12 mouse cellular contexts compared by ENCODE assay signal in the genomic region with DNA sequence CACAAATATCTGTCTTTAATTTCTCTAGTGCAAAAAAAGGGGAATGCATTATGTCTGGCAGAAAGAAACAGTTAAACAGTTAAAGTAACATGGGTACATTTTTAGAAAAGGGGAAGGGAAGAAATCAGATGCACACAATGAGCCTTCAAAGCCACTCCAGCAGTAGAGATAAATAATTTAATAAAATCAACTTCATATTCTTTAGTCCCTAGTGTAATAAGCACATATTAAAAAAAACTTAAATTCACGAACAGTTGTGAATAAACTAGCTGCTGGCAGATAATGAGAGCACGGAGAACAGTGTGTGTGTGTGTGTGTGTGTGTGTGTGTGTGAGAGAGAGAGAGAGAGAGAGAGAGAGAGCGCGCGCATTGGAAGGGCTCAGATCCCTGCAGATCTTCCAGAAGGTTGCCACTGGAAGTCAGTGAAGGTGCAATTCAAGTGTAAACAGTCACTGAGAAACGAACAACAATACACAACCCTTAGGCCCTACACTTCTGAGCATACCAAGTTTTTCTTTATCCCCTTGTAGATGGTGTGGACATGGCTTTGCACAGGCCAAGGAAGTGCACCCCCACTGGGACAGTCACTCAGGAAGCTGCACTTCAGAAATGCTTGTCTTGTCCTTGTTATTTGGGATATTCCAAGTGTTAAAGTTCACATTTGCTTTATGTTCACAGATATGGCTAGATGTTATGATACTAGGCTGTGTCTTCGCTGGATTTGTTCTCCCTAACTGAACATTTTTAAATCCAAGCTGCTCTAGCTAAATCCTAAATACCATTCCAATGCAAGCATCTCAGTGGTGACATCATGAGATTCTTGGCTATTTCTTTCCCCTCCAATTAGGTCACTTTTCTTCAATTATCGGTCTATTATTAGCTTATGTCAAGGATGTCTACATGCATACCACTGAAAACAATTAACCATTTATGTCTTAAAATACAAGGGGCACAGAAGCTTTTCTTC. TPM values are rescaled to one million over a fixed set of nuclear protein-coding genes. Genes with fewer than 3 reads are reported as not detected.
A peak's percentile ranks its signal among the peaks of the same experiment; 100 is the strongest.
DNase-seq lines count a peak whose midpoint lies in the region; ATAC-seq lines count a peak whose summit lies in the region.
"Had no signal": no experiment of that assay in that cellular context is flagged by ENCODE, and none has a peak within 500 bp of the region (broad histone marks: within the 10 kb centered on the region; RNA-seq: fewer than 3 reads in every experiment).

No protein-coding gene starts in this region.

- no peaks in the 10 kb centered on the region for H3K9me3 ChIP-seq in limb, embryonic 11.5 days (ENCODE audit: control insufficient read depth, low read length)
- H3K9me3 ChIP-seq in limb, embryonic 10.5 days (replicated peaks): no peaks in the 10 kb centered on the region
- no peaks in the 10 kb centered on the region for H3K9me3 ChIP-seq in limb, embryonic 12.5 days
- H3K9me3 ChIP-seq: lung, embryonic 15.5 days had no signal

- H3K4me1 ChIP-seq in limb, embryonic 11.5 days (ENCODE audit: control insufficient read depth, insufficient read depth, low read length): peaks cover 14% of the 10 kb centered on the region
- peaks cover 33% of the 10 kb centered on the region for H3K4me1 ChIP-seq in limb, embryonic 10.5 days
- H3K4me1 ChIP-seq in limb, embryonic 12.5 days (replicated peaks): peaks cover 24% of the 10 kb centered on the region

- H3K27me3 ChIP-seq in limb, embryonic 11.5 days (ENCODE audit: control insufficient read depth, insufficient read depth, low read length): peaks cover 4% of the 10 kb centered on the region; the same call in 1 of the 2 replicates
- peaks cover 48% of the 10 kb centered on the region for H3K27me3 ChIP-seq in limb, embryonic 10.5 days (ENCODE audit: low read depth, poor library complexity, severe bottlenecking)
- H3K27me3 ChIP-seq in limb, embryonic 12.5 days: peaks cover 28% of the 10 kb centered on the region; the same call in 1 of the 2 replicates

- H3K36me3 ChIP-seq in limb, embryonic 11.5 days (ENCODE audit: control insufficient read depth, insufficient read depth, low read length): no peaks in the 10 kb centered on the region
- no peaks in the 10 kb centered on the region for H3K36me3 ChIP-seq in limb, embryonic 10.5 days
- H3K36me3 ChIP-seq in limb, embryonic 12.5 days: no peaks in the 10 kb centered on the region
- H3K36me3 ChIP-seq: lung, embryonic 15.5 days had no signal

- H3K4me2 ChIP-seq in limb, embryonic 11.5 days (ENCODE audit: low read depth, severe bottlenecking): no peak overlapping the region
- peak overlapping the region; percentile 9 for H3K4me2 ChIP-seq in limb, embryonic 12.5 days

- no peak overlapping the region for H3K4me3 ChIP-seq in limb, embryonic 11.5 days (ENCODE audit: low read depth, low read length)
- no peak overlapping the region for H3K4me3 ChIP-seq in limb, embryonic 10.5 days
- no peak overlapping the region for H3K4me3 ChIP-seq in limb, embryonic 12.5 days (replicated peaks)
- H3K4me3 ChIP-seq: lung, embryonic 15.5 days; myocyte had no signal

- WGBS in limb, embryonic 11.5 days: 32% methylated on average over 8 of the region's 8 CpGs
- WGBS in limb, embryonic 10.5 days: 30% methylated on average over 8 of the region's 8 CpGs
- WGBS in limb, embryonic 12.5 days: 35% methylated on average over 8 of the region's 8 CpGs

- H3K9ac ChIP-seq in limb, embryonic 11.5 days (ENCODE audit: low read length): no peak overlapping the region
- no peak overlapping the region for H3K9ac ChIP-seq in limb, embryonic 12.5 days (replicated peaks)
- H3K9ac ChIP-seq: lung, embryonic 15.5 days had no signal

- peak; percentile 34 for DNase-seq in limb, embryonic 11.5 days (ENCODE audit: low spot score)
- DNase-seq in limb, embryonic 10.5 days (ENCODE audit: low spot score): no peak
- peak; percentile 50 to 72 for DNase-seq in cerebellum, postnatal 36 days
- DNase-seq in retina, postnatal 1 day: peak; percentile 75
- DNase-seq in yolk sac, embryonic 10.5 days (ENCODE audit: low spot score): no peak
- DNase-seq in lung, postnatal 14 days: no peak
- DNase-seq: heart, adult 18-20 months; kidney, postnatal 36 days; right cerebral cortex, postnatal 25 days had no signal

- ATAC-seq in limb, embryonic 11.5 days (ENCODE audit: insufficient number of reproducible peaks, low FRiP score, low TSS enrichment, low read depth): no peak
- no peak for ATAC-seq in limb, embryonic 12.5 days (ENCODE audit: insufficient number of reproducible peaks, insufficient read depth, low FRiP score, low TSS enrichment, low read depth)

- H3K27ac ChIP-seq in limb, embryonic 11.5 days (replicated peaks; ENCODE audit: low read depth, low read length): no peak overlapping the region
- no peak overlapping the region for H3K27ac ChIP-seq in limb, embryonic 10.5 days
- H3K27ac ChIP-seq in limb, embryonic 12.5 days: no peak overlapping the region
- H3K27ac ChIP-seq: lung, embryonic 15.5 days had no signal

RNA-seq across cellular contexts. Expression of gene Mab21l1, which starts 3.3 kb away (rescaled TPM):
- polyA plus RNA-seq in limb, embryonic 11.5 days (2014; fragmentation: Nextera tagmentation; extraction: Ambion mirVana): 81.1 and 84.6 TPM in 2 replicates
- 34.9 and 67.2 TPM in 2 replicates for polyA plus RNA-seq in limb, embryonic 10.5 days (2016; fragmentation: Nextera tagmentation; extraction: Ambion mirVana)
- 72.6 and 89.1 TPM in 2 replicates for polyA plus RNA-seq in limb, embryonic 12.5 days (2016; fragmentation: Nextera tagmentation; extraction: Ambion mirVana)

Comparison
In these comparisons a context has a peak if more than half of its experiments do, and no peak if none do; other contexts are left out.
1. DNase-seq: peak in limb, embryonic 11.5 days (single experiment), cerebellum, postnatal 36 days (2 of 2) and retina, postnatal 1 day (single experiment); none in limb, embryonic 10.5 days (single experiment), yolk sac, embryonic 10.5 days (single experiment) and lung, postnatal 14 days (single experiment).